Mouse (Mus musculus) adrenal gland, postnatal 4 days (tissue): ENCODE measurements around the gene Nphp4. TPM values are rescaled to one million over a fixed set of nuclear protein-coding genes. Genes with fewer than 3 reads are reported as not detected.
"Not testable (repeated sequence)": the region's sequence is repeated elsewhere in the genome, so short reads cannot be mapped to it uniquely, and the experiment has no call there.

Experiments used
- DNase-seq, 2 experiments: peaks; one replicate each; pipeline ENCODE4 v3.0.0; 2021 to 2022; ENCODE audit warnings: low spot score in 2 of 2, mixed read lengths in 2 of 2
- total RNA-seq, 2 experiments: library from RNA; stranded (reverse); gene quantifications; 2 replicates each; pipeline ENCODE4 v1.2.3; 2021

Nphp4 gene
- total RNA-seq, 2 experiments from 2014 or later = 4.5 to 6.5 TPM

DNA sequence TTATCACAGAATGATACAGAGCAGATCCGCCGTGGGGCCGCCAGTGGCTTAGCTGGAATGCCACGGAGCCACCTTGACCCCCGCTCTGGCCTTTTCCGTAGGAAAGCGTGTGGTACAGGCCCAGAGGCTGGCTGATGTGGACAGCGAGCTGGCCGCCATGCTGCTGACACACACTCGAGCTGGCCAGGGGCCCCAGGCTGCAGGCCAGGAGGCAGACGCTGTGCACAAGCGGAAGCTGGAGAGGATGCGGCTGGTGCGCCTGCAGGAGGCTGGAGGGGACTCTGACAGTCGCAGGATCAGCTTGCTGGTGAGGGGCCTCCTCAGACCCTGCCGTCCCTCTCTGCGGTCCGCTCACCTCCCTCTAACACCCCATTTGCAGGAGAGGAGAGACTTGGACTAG lies 77.9 kb downstream of the Nphp4 start:
- no peak for DNase-seq

DNA sequence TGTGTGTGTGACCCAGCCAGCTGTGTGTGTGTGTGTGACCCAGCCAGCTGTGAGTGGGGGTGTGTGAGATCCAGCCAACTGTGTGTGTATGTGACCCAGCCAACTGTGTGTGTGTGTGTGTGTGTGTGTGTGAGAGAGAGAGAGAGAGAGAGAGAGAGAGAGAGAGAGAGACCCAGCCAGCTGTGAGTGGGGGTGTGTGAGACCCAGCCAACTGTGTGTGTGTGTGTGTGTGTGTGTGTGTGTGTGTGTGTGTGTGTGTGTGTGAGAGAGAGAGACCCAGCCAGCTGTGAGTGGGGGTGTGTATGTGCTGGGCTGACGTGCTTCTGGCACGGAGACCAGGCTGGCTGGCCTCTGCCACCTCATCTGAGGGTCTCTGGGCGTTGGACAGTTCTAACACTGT lies 79.3 kb downstream of the Nphp4 start:
- not testable (repeated sequence) for DNase-seq

GRCm38 (mm10) chr4:152558246-152558645 lies 81.7 kb downstream of the Nphp4 start:
- DNase-seq = no peak

GRCm38 (mm10) chr4:152568006-152568405 lies 91.5 kb downstream of the Nphp4 start:
- no peak for DNase-seq

DNA sequence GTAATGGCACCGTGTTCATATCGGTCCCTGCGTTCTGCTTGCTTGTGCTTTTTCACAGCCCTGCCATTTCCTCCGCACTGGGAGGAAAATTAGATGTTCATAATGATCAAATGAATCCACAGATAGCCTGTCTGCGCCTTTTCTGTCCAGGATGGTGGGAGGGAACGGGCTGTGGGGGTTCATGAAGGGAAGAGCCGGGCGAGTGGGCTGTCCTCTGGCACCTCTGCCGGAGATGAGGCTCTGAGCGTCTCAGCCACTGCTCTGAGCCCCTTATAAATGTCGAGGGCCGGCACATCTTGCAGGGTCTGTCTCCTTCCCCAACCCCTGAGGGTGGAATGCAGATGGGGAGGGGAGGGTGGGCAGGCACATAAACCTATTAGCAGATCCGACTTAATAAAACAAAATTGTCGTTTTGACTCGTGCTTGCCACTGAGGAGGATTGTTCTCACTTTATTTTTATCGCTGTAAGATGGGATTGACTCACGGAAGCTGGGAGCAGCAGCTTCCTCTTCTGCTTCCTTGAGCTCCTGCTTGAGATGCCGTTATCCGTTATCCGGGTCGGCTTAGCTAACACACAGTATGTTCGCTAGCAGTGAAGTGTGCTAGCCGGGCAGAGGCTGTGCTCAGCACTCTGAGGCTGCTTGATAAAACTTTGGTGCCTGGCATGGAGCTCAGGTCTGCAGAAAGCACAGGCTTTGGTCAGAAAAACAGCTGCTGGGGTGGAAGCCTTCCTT lies 92.3 kb downstream of the Nphp4 start:
- no peak for DNase-seq

DNA sequence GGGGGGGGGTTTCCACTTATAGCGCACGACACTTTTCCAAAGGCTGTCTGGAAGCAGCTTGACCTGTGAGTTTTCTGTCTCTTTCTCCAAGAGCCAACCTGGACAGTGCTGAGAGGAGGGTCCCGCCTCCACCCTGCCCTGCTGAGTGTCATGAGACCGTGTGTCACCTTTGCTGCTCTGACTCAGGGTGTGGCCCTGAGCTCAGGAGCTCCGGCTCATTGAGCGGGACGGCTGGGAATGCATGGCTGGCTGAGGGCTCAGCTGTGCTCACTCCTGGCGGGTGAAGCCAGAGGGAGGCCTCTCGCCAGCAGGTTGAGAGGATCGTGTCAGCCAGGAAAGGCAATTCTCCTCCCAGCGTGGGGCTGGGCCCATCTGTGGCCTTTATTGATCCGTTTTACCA lies 97.8 kb downstream of the Nphp4 start:
- DNase-seq = no peak

DNA sequence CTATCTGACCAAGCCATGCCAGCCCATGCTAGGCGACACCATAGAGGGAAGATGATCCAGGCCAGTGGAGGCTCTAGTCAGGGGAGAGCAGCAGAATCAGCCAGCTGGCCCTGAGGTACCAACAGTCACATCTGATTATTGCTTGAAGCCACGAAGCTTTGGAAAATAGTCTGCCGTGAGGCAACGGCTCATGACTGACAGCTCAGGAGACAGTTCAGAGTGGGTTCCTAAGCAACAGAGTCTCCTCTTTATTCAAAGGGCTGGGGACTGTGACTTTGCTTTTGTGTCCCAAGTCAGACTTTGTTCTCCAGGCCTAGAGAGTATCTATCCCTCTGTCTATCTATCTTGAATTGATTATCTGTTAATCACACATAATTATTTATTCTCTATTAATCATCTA lies 100.3 kb downstream of the Nphp4 start:
- no peak for DNase-seq

DNA sequence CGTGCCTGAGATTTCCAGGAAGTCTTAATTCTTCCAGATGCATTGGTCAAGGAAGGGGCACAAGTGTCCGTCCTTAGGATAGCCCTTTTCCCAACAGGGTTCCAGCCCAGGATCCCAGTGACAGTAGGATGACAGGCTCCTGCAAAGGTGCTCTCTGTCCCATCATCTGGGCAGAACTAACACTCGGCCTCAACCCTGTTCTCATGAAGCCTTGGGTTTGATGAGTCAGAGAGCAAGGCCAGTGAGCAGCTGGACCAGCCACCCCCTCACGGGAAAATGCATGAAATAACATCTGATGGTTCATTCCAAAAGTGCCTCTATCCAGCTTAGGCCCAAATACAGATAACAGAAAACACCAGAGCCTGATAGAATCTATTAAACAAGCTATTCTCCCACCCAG lies 103.5 kb downstream of the Nphp4 start:
- DNase-seq = no peak

DNA sequence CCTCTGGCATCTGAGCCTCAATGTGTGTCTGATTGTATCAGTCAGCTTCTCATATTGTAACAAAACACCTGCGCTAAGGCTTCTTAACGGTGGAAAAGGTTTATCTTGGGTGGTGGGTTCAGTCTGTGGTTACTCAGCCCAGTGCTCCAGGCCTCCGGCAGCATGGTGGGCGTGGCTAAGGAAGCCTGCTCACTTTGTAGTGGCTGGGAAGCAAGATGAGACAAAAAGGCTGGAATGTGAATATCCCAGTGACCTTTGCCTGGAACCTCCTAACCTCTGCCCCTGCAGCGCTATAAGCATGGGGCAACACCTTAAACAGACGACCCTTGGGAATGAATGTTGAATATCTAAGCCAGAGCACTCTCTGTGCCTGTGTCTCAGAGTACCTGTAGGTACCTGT lies 105.7 kb downstream of the Nphp4 start:
- no peak for DNase-seq

GRCm38 (mm10) chr4:152583616-152584015 lies 107.1 kb downstream of the Nphp4 start:
- no peak for DNase-seq

GRCm38 (mm10) chr4:152585526-152585925 lies 109.0 kb downstream of the Nphp4 start:
- no peak for DNase-seq

GRCm38 (mm10) chr4:152586175-152586574 lies 109.7 kb downstream of the Nphp4 start:
- no peak for DNase-seq

DNA sequence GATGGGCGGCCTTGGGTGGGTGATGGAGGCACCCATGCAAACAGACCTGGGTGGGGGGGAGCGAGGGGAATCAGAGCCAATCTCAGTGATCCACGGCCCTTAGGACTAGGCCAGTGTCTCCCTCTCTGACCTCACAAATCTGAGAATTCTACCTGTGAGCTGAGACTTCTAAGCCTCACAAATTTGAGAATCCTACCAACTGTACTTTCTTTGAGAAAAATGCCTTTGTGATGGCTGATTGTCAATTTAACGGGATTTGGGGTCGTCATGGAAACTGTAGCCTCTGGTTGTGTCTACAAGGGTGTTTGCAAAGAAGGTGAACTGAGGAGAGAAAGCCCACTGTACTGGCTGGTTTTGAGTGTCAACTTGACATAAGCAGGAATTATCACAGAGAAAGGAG lies 127.8 kb downstream of the Nphp4 start:
- DNase-seq = no peak

DNA sequence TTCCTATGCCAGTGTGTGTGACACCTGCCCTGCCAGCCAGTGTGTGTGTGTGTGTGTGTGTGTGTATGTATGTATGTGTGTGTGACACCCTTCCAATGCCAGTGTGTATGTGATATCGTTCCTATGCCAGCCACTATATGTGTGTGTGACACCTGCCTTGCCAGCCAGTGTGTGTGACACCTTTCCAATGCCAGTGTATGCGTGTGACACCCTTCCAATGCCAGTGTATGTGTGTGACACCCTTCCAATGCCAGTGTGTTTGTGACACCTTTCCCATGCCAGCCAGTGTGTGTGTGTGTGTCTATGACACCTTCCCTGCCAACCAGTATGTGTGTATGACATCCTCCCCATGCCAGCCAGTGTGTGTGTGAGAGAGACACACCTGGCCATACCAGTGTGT lies 132.7 kb downstream of the Nphp4 start:
- no peak for DNase-seq

GRCm38 (mm10) chr4:152610026-152610425 lies 133.5 kb downstream of the Nphp4 start:
- no peak for DNase-seq

Other genes starting within 250 kb of the Nphp4 start
- gene Gpr153, start 202.5 kb upstream of the Nphp4 start, total RNA-seq = 10 to 100 TPM; 13.9 to 15.5 TPM
- gene Hes3, start 185.0 kb upstream of the Nphp4 start, total RNA-seq = not detected
- gene Icmt, start 179.5 kb upstream of the Nphp4 start, total RNA-seq = 10 to 100 TPM; 35.4 to 35.5 TPM
- 1 to 10 TPM; 1.2 to 1.3 TPM for gene Rnf207, start 157.7 kb upstream of the Nphp4 start, total RNA-seq
- 100 to 1,000 TPM; 608 to 640 TPM for gene Rpl22, start 151.0 kb upstream of the Nphp4 start, total RNA-seq
- 10 to 100 TPM; 19.0 to 24.7 TPM for gene Chd5, start 138.1 kb upstream of the Nphp4 start, total RNA-seq
- 10 to 100 TPM; 10.1 to 10.4 TPM for gene Kcnab2, start 1.2 kb downstream of the Nphp4 start, total RNA-seq